Mouse (Mus musculus): ENCODE data around the gene Cpm.
"Not testable (repeated sequence)": the region's sequence is repeated elsewhere in the genome, so short reads cannot be mapped to it uniquely, and the experiment has no call there.

Gene Cpm

DNA sequence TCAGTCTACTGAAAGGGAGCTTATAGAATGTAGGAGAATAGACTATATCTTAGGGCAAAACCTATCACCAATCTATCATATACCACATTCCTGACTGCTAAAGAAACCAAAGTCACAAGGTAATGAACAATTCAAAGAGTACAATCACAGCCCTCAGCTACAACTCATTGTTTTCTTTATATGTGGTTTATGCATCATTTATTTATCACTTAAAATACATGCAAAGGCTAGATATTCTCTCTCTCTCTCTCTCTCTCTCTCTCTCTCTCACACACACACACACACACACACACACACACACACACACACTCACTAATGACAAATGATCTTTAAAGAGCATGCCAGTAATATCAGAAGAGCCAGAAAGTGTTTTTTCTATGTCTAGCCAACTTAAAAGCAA, 76.5 kb downstream of the Cpm start:
- no peak for DNase-seq (ENCODE audit: low read depth)

DNA sequence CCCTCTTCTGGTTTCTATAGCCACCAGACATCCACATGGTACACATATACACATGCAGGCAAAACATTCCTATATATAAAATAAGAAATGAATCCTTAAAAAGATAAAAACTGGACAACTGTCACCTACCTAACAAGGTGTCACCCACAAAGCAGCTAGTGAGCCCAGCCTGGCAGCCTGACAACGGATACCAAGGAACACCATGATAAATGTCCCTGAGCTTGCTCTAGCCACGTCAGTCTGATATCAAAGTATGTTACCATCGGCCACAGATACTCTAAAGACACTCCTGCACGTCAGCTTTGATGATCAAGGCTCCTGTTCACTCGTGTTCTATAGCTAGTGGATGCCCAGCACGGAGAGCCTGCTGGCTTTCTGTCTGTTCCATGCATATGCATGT, 77.1 kb downstream of the Cpm start:
- no peak for DNase-seq (ENCODE audit: low read depth)

DNA sequence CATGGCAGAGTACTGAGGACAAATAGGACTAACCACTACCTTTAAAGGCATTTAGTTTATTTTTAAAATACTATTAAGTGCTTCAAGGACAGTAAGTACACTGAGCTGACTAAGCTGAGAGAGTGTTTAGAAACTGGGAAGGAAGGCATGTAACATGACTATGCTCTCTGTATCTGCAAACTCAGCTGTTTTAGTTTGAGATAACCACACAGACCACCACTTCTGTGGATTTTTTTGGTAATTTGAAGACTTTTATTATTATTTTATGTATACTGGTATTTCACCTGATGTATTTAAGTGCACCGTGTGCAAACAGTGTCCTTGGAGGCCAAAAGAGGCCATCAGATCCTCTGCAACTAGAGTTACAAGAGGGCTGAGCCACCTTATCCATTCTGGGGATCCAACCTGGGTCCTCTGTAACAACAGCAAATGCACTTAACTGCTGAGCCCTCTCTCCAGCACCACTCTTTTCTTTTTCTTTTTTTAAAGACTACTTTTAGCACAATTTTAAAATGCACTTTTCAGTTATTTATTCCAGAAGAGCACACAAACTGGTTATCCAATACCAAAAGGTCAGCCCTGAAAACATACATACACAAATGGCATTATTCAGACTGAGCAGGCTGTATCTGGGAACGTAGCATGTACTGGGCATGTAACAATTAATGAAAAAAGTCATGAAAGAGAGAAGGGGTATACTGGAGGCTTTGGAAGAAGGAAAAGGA, 78.0 kb downstream of the Cpm start:
- no peak for DNase-seq (ENCODE audit: low read depth)

DNA sequence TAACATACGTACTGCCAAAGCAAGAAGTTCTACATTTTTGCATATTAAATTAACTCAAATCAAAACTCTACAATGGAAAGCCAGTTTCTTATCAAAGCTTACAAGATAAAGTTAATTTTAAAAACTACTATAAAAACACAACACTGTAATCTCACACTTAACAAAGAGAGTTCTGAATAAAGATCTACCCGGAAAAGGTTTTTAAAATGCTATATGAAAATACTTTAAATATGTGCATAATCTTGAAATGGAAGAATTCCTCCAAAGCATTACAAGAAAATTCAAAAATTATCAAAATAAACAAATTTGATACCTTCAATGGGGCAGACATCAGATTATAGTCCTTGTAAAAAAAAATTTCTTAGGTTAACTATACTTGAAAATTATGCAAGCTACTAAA, 79.1 kb downstream of the Cpm start:
- DNase-seq (ENCODE audit: low read depth), result no peak

DNA sequence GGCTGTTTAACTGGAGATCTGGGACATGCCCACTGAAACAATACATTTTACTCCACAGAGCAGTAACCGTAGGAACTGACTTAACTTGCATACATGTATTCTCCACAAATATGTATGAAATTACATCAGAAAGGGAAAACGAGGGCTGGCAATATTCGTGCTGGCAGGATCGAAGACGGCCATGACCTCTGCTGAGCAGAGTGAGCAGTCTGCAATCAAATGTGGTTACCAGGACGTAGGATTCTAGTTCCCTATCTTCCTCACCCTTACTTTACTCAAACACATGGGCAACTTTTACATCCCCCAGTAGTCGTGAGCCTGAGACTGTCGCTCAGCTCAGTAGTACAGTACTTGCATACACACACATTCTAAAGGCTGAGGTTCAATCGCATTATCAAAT, 79.6 kb downstream of the Cpm start:
- no peak for DNase-seq (ENCODE audit: low read depth)

DNA sequence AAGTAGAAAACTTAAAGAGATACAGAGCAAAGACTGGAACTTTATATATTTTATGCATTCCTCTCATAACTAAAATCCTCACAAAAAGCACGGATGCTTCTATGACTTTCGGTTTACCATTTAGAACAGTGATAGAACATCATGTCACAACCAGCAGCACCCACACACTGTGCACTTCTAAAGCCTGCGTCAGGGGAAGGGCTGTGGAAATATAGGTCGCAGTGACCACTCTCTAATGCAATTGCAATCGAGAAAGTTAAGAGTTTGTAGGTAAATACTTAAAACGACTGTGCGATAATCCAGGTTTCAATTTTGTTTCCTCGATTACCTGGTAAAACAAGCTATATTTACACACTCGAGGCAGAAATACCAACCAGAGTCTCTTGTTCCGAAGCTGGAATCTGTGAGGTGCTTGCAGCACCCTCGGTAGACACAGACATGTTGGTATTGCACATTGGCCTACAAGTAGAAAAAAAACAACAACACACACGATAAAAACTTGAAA, 80.1 kb downstream of the Cpm start:
- DNase-seq (ENCODE audit: low read depth), result no peak

DNA sequence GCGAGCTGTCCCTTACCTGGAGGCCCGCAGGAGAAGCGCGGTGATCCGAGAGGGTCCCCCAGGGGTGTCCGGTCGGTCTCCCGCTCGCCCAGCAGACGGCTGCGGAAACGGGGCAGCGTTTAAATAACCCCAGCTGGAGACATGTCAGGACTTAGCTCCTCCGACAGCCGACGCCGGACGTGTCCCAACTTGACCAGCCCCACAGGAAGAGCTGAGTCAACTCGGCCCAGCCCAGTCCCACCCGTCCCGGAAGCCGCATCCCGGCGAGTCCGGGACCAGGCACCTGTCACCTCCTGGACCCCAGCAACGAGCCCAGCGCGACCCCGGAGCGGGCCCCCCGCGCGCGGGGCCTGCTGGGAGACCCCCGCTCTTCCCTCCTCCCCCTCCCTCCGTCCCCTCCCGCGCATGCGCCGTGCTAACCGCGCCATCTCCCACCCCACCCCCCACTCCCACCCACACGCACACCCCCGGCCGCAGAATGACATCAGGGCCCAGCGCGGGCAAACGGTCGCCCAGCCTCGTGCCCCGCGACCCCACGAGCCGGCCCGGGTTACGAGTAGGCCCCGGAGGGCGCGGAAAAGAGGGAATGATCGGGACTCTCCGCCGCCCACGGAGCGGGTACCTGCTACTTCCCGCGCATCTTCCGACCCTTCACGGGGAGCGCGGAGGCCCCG, 80.8 kb downstream of the Cpm start:
- peak; percentile 86 for DNase-seq (ENCODE audit: low read depth)

DNA sequence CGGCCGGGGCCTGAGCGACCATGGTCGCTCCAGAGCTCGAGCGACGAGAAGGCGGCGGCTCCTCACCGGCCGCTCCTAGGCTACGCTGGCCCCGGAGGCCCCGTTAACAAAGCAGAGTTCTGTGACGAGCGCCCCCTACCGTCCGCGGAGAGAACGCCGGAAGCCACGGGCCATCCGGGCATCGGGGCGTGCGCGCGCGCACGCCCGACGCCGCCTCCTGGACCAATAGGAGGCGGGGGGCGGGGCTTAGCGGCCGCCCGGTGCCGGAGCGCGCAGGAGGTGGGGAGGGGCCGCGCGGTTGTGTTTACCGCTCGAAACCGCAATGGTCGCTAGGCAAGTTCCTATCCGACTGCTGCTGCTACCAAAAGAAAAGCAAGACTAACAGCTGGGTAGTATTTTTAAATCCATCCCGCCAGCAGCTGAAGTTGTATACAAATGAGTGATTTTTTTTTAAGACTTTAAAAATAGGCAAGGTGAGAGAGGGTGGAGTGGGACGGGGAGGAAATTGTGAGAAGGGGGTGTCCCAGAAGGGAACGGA, 81.4 kb downstream of the Cpm start, which contains the start of gene Mdm2:
TSS of gene Mdm2 (minus strand) at position 155 of the 538 bp plus-strand sequence.
- DNase-seq (ENCODE audit: low read depth), result peak; percentile 99

DNA sequence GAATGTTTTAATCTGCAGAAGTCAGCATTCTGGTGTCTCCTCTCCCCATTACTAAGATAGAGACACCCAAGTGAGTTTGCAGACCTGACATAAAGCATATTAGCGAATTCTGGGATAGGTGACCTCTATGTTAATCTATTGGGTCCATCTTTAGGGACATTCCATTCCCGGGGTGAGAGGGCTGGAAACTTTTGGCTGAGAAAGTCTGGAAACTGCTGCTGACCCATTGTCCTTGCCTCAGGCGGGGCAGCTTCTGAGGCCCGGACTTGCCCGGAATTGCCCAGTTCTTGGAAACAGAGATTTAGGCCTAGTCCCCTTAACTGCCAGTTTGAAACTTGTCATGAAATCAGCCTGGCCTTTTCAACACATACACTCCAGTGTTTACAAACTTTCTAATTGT, 82.1 kb downstream of the Cpm start:
- DNase-seq (ENCODE audit: low read depth), result peak; percentile 20

DNA sequence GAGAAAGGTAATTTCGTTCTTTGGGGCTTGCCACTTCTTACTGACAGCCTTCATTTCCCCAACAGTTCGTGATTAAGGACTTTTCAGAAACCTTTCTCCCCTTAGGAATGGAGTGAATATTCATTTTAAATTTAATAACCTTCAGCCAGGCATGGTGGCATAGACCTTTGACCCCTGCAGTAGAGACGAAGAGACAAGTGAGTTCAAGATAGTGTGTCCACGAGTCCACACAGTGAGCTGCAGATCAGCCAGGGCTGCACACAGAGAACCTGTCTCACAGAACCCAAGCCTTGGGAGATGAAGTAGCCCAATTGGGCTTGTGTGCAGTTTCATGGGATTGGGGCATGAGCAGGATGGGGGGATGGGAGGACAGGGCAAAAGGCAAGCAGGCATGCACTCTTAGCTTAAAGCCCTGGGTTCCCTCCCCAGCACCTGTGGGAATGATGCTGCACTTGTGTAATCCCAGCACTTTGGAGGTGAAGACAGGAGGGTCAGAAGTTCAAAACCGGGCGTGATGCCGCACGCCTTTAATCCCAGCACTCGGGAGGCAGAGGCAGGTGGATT, 83.0 kb downstream of the Cpm start:
- no peak for DNase-seq (ENCODE audit: low read depth)

DNA sequence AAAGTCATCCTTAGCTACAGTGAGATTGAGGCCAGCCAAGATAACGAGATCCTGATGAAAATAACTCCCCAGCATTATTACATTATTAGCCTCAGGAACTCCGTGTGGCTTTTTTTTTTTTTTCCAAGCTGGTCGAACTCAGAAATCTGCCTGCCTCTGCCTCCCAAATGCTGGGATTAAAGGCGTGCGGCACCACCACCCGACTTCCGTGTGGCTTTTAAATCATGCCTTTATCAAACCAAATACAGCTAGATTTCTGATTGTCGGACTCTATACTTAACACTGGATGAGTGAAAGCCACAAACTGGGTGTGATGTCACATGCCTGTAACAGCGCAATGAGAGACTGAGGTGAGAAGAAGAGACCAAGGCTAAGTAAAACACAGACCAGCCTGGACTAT, 83.6 kb downstream of the Cpm start:
- no peak for DNase-seq (ENCODE audit: low read depth)

DNA sequence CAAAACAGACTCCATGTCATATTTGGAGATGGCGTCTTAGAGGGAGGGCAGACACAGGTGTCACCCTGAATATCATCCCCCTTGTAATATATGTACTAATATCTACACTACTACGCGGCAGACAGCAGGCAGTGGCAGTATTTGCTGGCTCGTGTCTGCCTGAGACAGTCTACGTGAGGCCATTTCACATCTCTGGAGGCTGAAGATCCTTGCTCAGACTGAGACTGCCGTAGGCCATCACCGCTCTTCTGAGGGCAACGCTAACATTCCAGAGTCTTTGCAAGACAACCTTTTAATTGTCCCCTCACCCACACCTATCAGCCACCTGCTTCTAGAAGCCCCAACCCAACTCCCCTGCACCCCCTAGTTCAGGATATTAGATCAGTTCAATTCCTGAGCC, 84.2 kb downstream of the Cpm start:
- no peak for DNase-seq (ENCODE audit: low read depth)

DNA sequence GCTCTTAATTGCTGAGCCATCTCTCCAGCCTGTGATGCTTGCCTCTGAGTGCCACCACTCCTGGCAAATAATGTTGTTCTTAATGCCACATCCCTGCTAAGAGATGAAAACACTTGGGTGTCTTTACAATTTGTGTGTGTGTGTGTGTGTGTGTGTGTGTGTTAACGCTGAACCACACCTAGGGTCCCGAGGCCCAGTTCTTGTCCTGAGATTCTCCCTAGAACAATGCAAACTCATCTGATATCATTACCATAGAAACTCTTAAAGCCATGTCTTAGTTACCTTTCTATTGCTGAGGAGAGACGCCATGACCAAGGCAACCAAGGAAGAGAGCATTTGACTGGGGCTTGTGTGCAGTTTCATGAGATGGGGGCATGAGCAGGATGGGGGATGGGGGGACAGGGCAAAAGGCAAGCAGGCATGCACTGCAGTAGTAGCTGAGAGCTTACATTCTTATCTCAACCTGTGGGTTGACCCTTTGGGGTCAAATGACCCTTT, 84.8 kb downstream of the Cpm start:
- DNase-seq (ENCODE audit: low read depth), result no peak

DNA sequence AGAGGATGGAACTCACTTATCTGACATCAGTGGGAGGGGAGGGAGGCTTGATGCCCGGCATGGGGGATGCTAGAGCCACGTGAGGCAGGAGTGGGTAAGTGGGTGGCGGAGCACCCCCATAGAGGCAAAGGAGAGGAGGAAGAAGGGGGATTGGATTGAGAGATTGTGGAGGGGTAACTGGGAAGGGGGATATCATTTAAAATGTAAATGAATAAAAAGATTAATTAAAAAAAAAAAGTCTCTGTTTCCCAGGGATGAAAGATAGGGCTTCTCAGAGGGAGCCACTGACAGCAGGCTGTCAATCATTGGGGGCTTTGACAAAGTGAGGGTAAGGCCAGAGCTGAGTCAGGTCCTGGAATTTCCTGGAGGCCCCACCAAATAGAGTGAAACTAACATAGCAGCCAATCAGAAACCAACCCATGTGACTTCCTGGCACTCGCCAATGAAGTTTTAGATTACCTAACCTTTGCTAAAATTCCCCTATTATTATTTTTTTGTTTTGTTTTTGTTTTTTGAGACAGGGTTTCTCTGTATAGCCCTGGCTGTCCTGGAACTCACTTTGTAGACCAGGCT, 85.7 kb downstream of the Cpm start:
- DNase-seq (ENCODE audit: low read depth), result no peak

DNA sequence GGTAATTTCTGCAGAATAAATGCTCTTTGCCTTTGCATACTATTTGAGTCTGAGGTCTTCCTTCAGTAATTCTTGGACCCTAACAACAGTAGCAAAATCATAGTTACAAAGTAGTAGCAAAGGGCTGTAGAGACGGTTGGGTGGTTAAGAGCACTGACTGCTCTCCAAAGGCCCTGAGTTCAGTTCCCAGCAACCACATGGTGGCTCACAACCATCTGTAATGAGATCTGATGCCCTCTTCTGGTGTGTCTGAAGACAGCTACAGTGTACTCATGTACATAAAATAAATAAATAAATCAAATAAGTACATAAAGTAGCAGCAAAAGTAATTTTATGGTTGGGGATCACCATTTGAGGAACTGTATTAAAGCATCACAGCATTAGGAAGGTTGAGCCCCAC, 86.4 kb downstream of the Cpm start:
- not testable (repeated sequence) for DNase-seq (ENCODE audit: low read depth)

DNA sequence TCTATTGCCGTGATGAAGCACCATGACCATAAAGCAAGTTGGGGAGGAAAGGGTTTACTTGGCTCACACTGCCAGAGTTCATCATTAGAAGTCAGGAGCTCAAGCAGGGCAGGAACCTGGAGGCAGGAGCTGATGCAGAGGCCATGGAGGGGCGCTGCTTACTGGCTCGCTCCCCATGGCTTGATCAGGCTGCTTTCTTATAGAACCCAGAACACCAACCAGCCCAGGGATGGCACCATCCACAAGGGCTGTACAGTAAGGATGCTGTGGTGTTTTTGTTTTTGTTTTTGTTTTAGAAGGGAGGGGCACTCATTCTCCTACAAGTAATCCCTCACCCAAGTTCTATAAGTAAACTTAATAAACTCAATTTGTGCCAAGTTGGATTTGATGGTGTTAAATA, 87.4 kb downstream of the Cpm start:
- no peak for DNase-seq (ENCODE audit: low read depth)

DNA sequence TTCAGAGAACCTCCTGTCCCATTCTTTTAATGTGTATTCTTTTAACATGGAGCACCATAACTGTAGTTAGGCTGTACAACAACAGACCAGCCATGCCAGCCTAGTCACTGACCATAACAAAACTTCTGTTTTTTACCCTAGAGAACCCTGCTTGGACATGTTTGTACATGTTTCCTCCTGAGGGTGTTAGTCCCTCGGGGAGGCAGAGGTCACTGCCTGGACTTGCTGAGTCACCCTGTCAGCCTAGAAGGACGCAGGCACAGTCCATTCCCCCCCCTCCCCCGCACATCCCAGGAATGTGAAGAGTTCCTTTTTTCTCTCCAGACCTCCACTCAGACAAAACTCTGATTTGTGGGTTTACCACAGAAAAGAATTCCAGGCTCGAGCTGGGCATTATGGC, 88.3 kb downstream of the Cpm start:
- DNase-seq (ENCODE audit: low read depth), result peak; percentile 85

DNA sequence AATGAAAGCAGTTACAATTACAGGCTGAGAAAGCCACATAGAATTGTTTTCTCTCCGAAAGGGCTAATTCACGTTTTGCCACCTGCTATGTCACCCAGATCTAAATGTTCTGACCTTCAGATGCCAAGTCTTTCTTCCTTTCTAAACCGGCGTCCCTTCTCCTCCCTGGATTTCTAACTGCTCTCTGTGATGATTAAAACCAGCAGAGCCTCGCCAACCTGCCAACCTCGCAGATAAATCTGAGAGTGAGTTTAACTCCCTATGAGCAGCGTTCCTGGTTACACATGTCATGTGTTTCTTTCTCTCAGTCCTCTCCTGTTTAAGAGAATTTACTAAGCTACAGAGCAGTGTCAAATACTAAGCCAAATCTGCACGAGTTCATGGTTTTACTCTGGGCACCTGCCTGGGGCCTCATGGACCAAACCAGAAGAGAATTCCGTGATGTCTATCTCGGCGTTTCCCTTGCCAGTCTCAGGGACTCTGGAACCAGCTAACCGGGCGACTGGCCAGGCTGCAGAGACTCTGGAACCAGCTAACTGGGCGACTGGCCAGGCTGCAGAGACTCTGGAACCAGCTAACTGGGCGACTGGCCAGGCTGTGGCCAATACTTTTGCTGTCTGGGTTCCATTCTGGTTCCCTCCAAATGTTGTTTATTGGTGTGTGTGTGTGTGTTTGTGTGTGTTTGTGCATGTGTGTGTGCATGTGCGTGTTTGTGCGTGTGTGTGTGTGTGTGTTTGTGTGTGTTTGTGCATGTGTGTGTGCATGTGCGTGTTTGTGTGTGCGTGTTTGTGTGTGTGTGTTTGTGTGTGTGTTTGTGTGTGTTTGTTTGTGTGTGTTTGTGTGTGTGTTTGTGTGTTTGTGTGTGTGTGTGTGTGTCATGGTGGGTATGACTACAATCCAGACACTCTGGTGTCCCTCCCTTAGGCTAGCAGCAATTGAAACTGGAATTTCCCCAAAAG, 89.1 kb downstream of the Cpm start:
- peak; percentile 64 for DNase-seq (ENCODE audit: low read depth)

DNA sequence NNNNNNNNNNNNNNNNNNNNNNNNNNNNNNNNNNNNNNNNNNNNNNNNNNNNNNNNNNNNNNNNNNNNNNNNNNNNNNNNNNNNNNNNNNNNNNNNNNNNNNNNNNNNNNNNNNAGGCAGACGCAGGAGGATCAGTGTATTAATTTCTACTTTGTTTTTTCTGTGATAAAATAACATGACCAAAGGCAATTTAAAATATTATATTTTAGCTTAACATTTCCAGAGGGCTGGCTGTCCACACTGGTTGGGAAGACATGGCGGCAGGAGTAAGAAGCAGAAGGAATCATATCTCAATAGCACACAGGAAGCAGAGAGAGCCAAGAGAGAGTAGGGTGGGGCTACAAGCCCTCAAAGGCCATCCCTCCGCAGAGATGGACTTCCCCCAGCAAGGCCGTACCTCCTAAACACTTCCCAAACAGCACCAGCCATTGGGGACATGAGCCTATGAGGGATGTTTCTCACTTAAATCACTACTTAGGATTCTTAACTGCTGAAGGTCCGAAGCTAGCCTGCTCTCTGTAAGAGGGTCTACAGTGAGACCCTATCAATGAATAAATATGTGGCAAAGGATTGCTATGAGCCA, 94.9 kb downstream of the Cpm start:
- no peak for DNase-seq (ENCODE audit: low read depth)

DNA sequence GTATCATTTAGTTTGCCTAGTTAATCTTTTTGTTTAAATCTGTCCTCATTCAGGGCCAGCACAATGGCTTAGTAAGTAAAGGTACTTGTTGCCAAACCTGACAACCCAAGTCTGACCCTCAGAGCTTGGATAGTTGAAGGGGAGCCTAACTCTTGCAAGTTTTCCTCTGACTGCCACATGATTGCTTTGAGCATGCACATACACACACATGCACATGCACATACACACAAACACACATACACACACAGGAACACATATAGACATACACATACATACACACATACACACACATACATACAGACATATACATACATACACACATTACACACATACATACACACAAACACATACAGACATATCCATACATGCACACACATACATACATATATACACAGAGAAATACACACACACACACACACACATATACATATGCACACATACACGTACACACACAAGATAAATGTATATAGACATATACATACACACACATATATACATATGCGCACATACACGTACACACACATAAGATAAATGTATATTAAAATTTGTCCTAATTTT, 95.6 kb downstream of the Cpm start:
- DNase-seq (ENCODE audit: low read depth), result no peak

DNA sequence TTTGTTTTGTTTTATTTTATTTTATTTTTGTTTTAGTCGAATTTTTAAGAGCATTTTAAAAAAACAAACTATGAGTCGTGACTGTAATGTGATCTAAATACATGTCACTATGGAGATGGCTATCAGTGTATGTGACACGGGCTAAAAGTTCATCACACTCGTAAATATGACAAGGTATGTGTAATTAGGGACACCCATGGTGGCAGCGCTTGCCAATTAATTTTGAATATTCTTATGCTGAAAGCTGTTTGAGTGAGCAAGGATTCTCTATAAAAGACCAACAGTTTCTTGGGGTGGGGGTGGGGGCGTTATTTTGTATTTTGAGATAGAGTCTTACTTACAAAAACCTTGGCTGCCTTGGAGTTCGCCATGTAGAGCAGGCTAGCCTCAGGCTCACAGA, 96.4 kb downstream of the Cpm start:
- no peak for DNase-seq (ENCODE audit: low read depth)

Measured in NIH3T3 (cell line).